Mouse (Mus musculus) testis, adult 10 weeks (tissue): Measurements from ENCODE around the gene Eif3l. TPM values are rescaled to one million over a fixed set of nuclear protein-coding genes. Genes with fewer than 3 reads are reported as not detected.

Experiments
- polyA plus RNA-seq: library from polyadenylated mRNA; stranded (reverse); fragments of 350-450 nt; fragmentation: Illumina TruSeq; extraction: RNeasy Lipid Tissue Mini Kit (QIAGEN cat#74804); gene quantifications from one replicate; pipeline ENCODE4 v1.2.3, GENCODE M21; 2014; ENCODE audit warnings: low read depth, low replicate concordance

Eif3l gene
- 67.2 TPM for polyA plus RNA-seq

DNA sequence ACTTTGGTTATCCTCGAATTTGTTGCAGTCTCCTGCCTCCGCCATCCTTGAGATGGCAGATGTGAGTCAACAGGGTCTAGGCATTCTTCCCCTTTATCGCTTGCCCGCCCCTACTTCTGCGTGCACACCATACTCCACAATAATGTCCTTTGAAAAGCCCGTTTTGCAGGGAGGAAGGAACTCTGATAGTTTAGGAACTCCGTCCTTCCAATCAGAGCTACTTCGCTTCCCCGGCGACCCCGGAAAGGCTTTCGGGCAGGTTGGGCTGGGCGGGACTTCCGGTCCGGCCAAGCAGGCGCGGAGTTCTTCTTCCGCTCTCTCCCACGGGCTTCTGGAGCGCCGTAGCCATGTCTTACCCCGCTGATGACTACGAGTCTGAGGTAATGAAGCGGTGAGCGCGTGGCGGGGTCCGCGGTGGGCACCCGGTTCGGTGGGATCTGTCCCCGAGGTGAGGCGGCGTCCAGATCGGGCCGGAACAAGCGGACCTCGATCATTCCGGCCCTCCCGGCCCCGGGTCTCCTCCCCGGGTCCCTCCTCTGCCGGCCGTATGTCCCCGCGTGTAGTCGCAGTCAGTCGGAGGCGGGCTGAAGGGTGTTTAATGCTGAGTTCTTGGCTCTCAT, at the start of gene Eif3l:
Eif3l (plus strand) TSS at position 267 of the 620 bp plus-strand sequence.

DNA sequence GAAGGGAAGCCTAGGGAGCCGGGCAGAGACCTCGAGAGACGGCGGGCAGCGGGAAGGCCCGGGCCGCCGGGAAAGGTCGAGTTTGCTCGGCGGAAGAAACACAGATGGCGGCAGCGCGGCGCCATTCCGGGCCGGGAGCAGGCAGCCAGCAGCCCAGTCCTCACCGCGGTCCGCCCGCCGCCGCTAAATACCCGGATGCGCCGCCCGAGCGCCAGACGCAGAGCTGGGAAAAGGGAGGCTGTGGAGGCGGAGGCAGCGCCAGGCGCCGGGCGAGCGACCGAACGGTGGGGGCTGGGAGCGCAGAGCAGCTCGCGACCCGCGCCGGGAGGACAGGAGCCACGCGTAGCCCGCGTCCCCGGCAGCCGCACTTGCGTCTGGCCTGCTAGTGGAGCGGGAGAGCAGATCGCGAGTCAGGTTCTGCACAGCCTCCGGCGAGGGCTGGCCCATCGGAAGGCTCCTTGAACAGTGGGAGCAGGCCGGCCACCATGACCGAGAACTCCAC, 46.7 kb upstream of the Eif3l start, which contains the start of gene H1f0:
H1f0 (plus strand) TSS at position 214 of the 502 bp plus-strand sequence.

GRCm38 (mm10) chr15:79041585-79041984, 33.4 kb upstream of the Eif3l start, which contains the start of gene Galr3:
Galr3 (plus strand) TSS chr15:79041885.

DNA sequence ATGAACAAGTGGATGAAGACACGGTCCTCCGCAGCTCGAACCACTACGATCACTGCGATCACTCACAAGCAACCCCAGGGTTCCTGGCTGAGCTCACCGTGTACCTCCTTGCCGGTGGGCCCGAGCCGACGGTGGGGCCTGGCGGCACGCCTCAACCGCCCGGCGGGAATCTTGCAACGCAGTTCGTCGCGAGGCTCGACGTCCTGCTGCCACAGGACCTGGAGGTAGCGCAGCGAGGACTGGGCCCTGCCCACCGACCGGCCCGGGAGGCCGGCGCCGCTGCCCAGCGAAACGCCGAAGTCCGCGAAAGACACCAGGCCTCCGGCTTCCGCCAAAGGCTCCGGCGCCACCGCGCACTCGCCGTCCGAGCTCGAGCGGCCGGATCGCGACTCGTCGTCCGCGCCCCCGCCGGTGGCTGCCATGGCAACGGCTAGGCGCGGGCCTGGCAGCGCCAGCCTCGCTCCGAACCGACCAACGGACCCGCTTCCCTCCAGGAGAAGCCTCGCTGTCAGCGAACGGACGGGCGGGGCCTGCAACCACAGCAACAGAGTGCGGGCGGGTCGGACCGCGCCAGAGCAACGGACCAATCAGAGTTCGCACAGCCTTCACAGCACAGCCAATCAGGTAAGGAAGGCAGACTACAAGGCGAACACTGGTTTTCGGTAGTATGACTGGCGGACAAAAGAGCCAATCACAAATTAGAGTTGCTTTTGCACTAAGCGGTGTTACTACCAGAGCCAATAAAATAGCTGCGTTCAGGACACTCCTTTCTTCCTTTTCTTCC, 12.4 kb upstream of the Eif3l start, which contains the start of gene Ankrd54:
Ankrd54 (minus strand) TSS at position 518 of the 784 bp plus-strand sequence.

DNA sequence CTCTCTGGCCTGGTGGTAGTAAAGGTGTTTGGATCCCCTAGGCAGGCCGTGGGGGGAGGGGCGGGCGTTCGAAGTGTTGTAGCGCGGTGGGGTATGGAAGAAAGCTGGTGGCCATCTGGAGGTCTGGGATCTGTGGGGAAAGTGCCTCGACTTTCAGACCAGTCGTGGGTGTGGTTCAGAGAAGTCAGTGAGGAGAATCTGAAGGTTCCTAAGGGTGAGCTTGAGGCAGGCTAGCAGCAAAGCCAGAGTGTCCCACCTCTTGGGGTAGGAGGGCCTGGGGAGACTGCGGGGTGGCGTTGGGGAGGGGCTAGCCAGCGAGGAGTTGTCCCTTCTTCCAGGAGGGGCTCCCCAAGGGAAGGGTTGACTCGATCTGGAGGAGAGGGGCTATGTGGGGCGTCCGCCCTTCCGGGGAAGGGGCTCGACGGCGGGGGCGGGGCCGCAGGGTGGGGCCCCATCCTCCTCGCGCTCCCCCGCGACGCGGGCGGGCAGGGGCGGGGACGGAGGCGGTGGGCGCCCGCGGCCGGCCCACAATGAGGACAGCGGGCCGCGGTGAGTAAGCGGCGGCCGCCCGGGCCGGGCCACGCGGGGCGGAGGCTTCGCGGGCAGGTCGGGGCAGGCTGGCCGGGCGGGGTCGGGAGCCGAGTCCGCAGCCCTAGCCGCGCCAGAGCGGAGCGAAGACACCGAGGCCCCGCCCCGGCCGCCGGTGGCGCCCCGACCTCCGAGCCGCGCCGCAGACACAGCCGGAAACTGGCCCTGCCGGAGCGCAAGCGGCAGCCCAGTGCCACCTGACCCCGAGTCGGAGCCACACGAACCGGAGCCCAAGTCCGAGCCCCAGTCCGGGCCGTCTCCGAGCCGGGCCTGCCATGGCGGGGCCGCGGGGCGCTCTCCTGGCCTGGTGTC, 33.7 kb downstream of the Eif3l start, which contains the start of gene Micall1:
Micall1 (plus strand) TSS at position 478 of the 900 bp plus-strand sequence.

DNA sequence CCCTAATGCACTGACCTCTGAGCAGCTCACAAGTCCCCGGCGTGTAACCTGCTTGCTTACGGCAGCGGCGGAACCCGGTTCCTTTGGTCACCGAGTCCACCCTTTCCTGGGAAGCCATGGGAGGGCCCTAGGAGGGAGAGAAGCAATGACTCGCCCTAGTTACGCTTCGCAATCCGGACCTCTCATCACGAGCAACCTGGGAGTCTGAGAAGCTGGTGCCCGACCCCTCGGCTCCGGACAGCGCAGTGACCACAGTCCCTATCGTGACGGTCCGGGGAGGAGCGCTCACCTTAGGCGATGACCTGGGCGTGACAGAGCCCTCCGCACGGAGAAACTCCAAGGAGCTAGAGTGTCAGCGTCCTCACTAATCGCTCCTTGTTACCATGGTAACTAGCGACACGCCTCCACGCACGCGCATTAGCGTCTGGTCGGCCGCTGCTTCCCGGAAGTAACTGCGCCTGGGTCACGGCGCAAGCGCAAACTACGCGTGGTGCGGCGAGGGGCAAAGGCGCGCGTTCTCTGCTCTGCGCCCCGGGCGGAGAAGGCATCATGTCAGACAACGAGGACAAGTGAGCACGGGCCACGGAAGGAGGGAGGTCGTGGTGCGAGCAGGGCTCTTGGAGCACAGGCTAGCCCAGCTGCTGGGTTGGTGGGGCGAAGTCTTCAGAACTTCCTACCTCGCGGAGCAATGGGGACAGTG, 66.0 kb downstream of the Eif3l start, which contains the start of the genes Polr2f and 1700088E04Rik:
Polr2f (plus strand) TSS at position 144 of the 700 bp plus-strand sequence.
1700088E04Rik (minus strand) TSS at position 388 of the 700 bp plus-strand sequence.

Other genes with a start within 250 kb of the Eif3l start
- gene Cdc42ep1, start 232.6 kb upstream of the Eif3l start, polyA plus RNA-seq: 0.07 TPM
- gene Lgals2, start 219.7 kb upstream of the Eif3l start, polyA plus RNA-seq: 0.45 TPM
- 3.3 TPM for gene Gga1, start 198.0 kb upstream of the Eif3l start, polyA plus RNA-seq
- gene Gm49510, start 175.5 kb upstream of the Eif3l start, polyA plus RNA-seq: not detected
- gene Sh3bp1, start 175.4 kb upstream of the Eif3l start, polyA plus RNA-seq: not detected
- 0.49 TPM for gene Pdxp, start 161.3 kb upstream of the Eif3l start, polyA plus RNA-seq
- gene Lgals1, start 148.5 kb upstream of the Eif3l start, polyA plus RNA-seq: 5.7 TPM
- 13.6 TPM for gene Nol12, start 140.2 kb upstream of the Eif3l start, polyA plus RNA-seq
- gene Triobp, start 127.5 kb upstream of the Eif3l start, polyA plus RNA-seq: 0.59 TPM
- gene H1f0, start 46.7 kb upstream of the Eif3l start, polyA plus RNA-seq: 11.0 TPM
- gene Galr3, start 33.3 kb upstream of the Eif3l start, polyA plus RNA-seq: not detected
- gene Ankrd54, start 12.3 kb upstream of the Eif3l start, polyA plus RNA-seq: 16.7 TPM
- gene Micall1, start 33.7 kb downstream of the Eif3l start, polyA plus RNA-seq: 14.5 TPM
- not detected for gene Polr2f, start 65.8 kb downstream of the Eif3l start, polyA plus RNA-seq
- 20.5 TPM for gene 1700088E04Rik, start 66.1 kb downstream of the Eif3l start, polyA plus RNA-seq
- gene Sox10, start 90.1 kb downstream of the Eif3l start, polyA plus RNA-seq: not detected
- gene Pick1, start 154.0 kb downstream of the Eif3l start, polyA plus RNA-seq: 24.5 TPM
- 1.6 TPM for gene Gm49486, start 154.2 kb downstream of the Eif3l start, polyA plus RNA-seq
- not detected for gene Slc16a8, start 179.6 kb downstream of the Eif3l start, polyA plus RNA-seq
- not detected for gene Baiap2l2, start 210.4 kb downstream of the Eif3l start, polyA plus RNA-seq